Mouse (Mus musculus) G1E (cell line): ENCODE results near the gene Tax1bp3.

Experiments
- CTCF ChIP-seq: IDR thresholded peaks from 2 replicates; pipeline ENCODE4 v1.5.1; 2012; ENCODE audit warnings: low read depth, low read length, inconsistent platforms, mixed read lengths
- GATA1 ChIP-seq: IDR thresholded peaks from 2 replicates; pipeline ENCODE4 v1.6.1; 2012; ENCODE audit warnings: borderline replicate concordance, low read length, inconsistent platforms, mixed read lengths
- POLR2AphosphoS5 ChIP-seq: IDR thresholded peaks from 2 replicates; pipeline ENCODE4 v1.6.1; 2012; ENCODE audit warnings: low read depth, low read length, inconsistent platforms; ENCODE audit not compliant: insufficient replicate concordance
- TAL1 ChIP-seq: conservative IDR thresholded peaks from 2 replicates; pipeline ENCODE4 v1.6.1; 2012; ENCODE audit warnings: low read depth, low read length, inconsistent platforms, mixed read lengths

DNA sequence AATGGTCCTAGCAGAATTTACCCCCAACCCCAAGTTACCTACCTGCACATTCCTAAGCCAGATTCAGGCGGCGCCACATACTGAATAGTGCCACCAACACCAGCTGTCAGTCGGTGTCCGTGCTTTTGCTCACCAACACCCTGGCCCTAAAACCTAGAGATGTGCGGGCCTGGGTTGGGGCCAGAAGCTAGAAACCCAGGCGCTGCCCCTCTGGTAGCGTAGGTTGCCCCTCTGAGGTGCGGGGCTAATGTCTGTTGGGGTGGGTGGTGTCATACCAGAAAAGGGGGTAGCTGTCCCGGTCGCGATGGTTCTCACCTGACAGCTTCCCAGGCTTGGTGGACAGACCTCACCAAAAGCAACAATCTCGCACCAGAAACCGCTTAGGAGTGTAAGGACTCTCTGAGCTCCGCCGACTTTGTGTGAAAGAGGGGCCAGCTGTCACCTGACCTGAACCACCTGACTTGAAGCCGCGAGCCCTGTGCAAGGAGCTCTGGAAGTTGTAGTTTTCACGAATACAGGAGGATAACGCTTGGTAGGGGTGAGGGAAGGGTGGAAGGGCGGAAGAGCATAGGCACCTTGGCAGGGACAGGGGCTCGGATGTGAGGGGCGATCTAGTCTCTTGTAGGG is 21.8 kb downstream of the Tax1bp3 start, which contains the start of gene Ctns:
- TF ChIP-seq GATA1 (no peak), CTCF (no peak), TAL1 (no peak), POLR2AphosphoS5 (no peak)
